In the genomic region with DNA sequence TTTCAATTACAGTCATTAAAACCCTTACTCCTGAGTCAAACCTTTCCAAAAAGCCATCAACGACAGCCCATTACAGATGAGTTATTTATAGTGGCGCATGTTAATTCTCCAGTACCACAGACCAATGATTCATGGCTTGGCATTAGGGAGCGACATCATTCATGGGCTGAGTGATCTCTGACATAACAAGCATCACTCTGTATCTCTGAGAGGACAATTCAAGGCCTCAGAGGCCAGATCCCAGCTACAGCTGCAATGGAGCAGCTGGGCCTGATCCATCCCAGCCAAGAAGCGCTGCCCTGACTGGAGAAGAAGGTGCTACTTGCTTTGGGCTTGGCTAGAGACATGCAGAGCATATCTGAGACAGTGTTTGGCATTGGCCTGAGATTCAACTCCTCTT, we compare ENCODE assay signal across 16 mouse cellular contexts. TPM values are rescaled to one million over a fixed set of nuclear protein-coding genes. Genes with fewer than 3 reads are reported as not detected.
DNase-seq lines count a peak whose midpoint lies in the region; ATAC-seq and TF ChIP-seq lines count a peak whose summit lies in the region.
"Had no signal": no experiment of that assay in that cellular context is flagged by ENCODE, and none has a peak within 500 bp of the region (broad histone marks: within the 10 kb centered on the region; RNA-seq: fewer than 3 reads in every experiment).

No protein-coding gene starts in this region.

- no peak overlapping the region for H3K4me3 ChIP-seq in lung, embryonic 14.5 days (ENCODE audit: low read depth, low read length)
- H3K4me3 ChIP-seq: forebrain, embryonic 12.5 days; hindbrain, embryonic 15.5 days; limb, embryonic 13.5 days; neural tube, embryonic 12.5 days had no signal

- H3K4me1 ChIP-seq in lung, embryonic 14.5 days (ENCODE audit: insufficient read depth), result no peaks in the 10 kb centered on the region
- H3K4me1 ChIP-seq: neural tube, embryonic 12.5 days had no signal

- H3K27me3 ChIP-seq in lung, embryonic 14.5 days (ENCODE audit: insufficient read depth, low read length), result no peaks in the 10 kb centered on the region
- H3K27me3 ChIP-seq: forebrain, embryonic 12.5 days; hindbrain, embryonic 15.5 days; limb, embryonic 13.5 days; neural tube, embryonic 12.5 days had no signal

- no peaks in the 10 kb centered on the region for H3K36me3 ChIP-seq in lung, embryonic 14.5 days (ENCODE audit: insufficient read depth)
- H3K36me3 ChIP-seq: forebrain, embryonic 12.5 days; hindbrain, embryonic 15.5 days; limb, embryonic 13.5 days; neural tube, embryonic 12.5 days had no signal

- no peak overlapping the region for H3K4me2 ChIP-seq in lung, embryonic 14.5 days
- H3K4me2 ChIP-seq: forebrain, embryonic 12.5 days; hindbrain, embryonic 15.5 days; limb, embryonic 13.5 days; neural tube, embryonic 12.5 days had no signal

- 63% methylated on average over 4 of the region's 4 CpGs for WGBS in lung, embryonic 14.5 days

- H3K27ac ChIP-seq in lung, embryonic 14.5 days (ENCODE audit: low read depth), result no peak overlapping the region
- H3K27ac ChIP-seq: forebrain, embryonic 12.5 days; hindbrain, embryonic 15.5 days; kidney, postnatal 0 days; limb, embryonic 13.5 days; liver, embryonic 14.5 days; neural tube, embryonic 12.5 days had no signal

- no peak for TF ChIP-seq CTCF in lung, embryonic 14.5 days (IDR thresholded peaks at IDR 0.05; ENCODE audit: low read depth)

- no peak for DNase-seq in frontal cortex, adult 2 months (ENCODE audit: extremely low spot score in 1 of 2, low spot score in 1 of 2)
- DNase-seq in lung, embryonic 14.5 days, result peak; percentile 16
- DNase-seq in lung, adult 18-20 months, result no peak
- DNase-seq in adrenal gland, postnatal 36 days, result peak; percentile 26 to 36
- no peak for DNase-seq in left cerebral cortex, adult 18-20 months (ENCODE audit: low spot score in 2 of 2)
- no peak for DNase-seq in cerebellum, adult 11 months
- DNase-seq: kidney, adult 11 months had no signal

- no peak overlapping the region for H3K9ac ChIP-seq in lung, embryonic 14.5 days
- H3K9ac ChIP-seq: forebrain, embryonic 12.5 days; hindbrain, embryonic 15.5 days; limb, embryonic 13.5 days; liver, embryonic 14.5 days; neural tube, embryonic 12.5 days had no signal

- peak; percentile 50; the same call in 1 of the 2 replicates for ATAC-seq in frontal cortex, adult (ENCODE audit: low TSS enrichment)
- ATAC-seq in lung, embryonic 14.5 days (ENCODE audit: insufficient read depth), result no peak
- ATAC-seq: midbrain, embryonic 16.5 days had no signal

- no peaks in the 10 kb centered on the region for H3K9me3 ChIP-seq in lung, embryonic 14.5 days (ENCODE audit: low read depth, low read length)
- H3K9me3 ChIP-seq: forebrain, embryonic 12.5 days; hindbrain, embryonic 15.5 days; neural tube, embryonic 12.5 days had no signal

RNA-seq across cellular contexts. Expression of gene Kirrel3, which starts 37.2 kb away (rescaled TPM):
- polyA plus RNA-seq in frontal cortex, adult 2 months (2012; rRNA removed), result 38.4 and 39.3 TPM in 2 replicates
- 1.4 and 1.8 TPM in 2 replicates for polyA plus RNA-seq in lung, embryonic 14.5 days (2014; fragmentation: Nextera tagmentation; extraction: Ambion mirVana)
- under 1 TPM; 0.26 to 0.33 TPM for total RNA-seq in adrenal gland, postnatal 36 days (2021)
- 10 to 100 TPM; 48.3 to 53.3 TPM for total RNA-seq in left cerebral cortex, adult 18-20 months (2021)
- total RNA-seq: megakaryocyte-erythroid progenitor cell, adult 5-6 weeks had no signal

Comparison
In these comparisons a context has a peak if more than half of its experiments do, and no peak if none do; other contexts are left out.
1. DNase-seq: peak in lung, embryonic 14.5 days (single experiment) and adrenal gland, postnatal 36 days (2 of 2); none in frontal cortex, adult 2 months (0 of 2), lung, adult 18-20 months (0 of 2), left cerebral cortex, adult 18-20 months (0 of 2) and cerebellum, adult 11 months (single experiment).
2. RNA of gene Kirrel3, which starts 37.2 kb away (total RNA-seq): 48.3 to 53.3 TPM in left cerebral cortex, adult 18-20 months; 0.26 to 0.33 TPM in adrenal gland, postnatal 36 days; every median in the first group is over 10 times any median in the second.